Mouse (Mus musculus): ENCODE measurements around the gene Vstm4. TPM values are rescaled to one million over a fixed set of nuclear protein-coding genes. Genes with fewer than 3 reads are reported as not detected.

Vstm4 gene
- total and polyA plus RNA-seq, 3 experiments: not detected

DNA sequence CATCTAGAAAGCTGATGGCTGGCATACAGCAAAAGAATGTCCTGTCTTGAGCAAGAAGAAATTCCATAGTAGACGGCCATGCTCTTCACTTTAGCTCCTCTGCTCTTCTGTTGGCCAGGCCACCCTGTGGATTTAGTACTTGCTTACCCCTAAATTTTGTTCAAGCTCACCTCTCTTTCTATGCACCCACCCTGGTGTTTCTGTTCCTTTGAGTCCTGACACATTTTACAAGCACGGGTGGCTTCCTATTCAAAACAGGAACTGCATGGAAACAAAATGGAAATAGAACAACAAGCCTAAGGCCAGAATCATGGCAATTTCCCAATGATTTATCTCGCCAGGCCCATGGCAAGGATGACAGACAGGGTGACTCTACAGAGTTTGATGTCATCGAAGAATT, 33.7 kb upstream of the Vstm4 start:
- Histone ChIP-seq H3K9me3 (replicated peaks; ENCODE audit: low read length) (no peaks in the 10 kb centered on the region), H3K27me3 (replicated peaks) (peaks cover 1% of the 10 kb centered on the region)
- dilution Hi-C loops (cut with MboI; ENCODE audit: extremely low pct_ligation_motif_present, extremely low pct_unique_long_range_greater_than_20kb, low sequenced_read_pairs): no loop called here

DNA sequence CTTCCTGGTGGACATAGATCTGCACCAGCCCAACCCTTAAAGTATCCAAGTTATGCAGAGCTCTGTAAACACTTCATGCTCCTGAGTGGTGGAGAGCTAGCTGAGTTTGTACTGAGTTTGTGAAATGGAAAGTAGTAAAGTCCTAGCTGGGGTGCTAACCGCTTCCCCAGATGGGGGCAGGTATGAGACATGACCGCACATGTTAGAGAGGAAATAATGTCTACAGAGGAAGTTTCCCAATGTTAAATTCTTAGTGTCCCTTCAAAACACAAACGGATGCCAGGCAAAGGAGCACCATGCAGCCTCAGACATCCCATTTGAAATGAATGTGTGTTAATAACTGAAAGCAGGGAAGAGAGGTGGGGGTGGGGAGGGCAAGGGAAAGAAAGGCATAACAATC, 32.7 kb upstream of the Vstm4 start:
- Histone ChIP-seq H3K79me2 (replicated peaks; ENCODE audit: control insufficient read depth, extremely low read depth, insufficient read depth, poor library complexity, severe bottlenecking) (no peaks in the 10 kb centered on the region), H3K4me1 (ENCODE audit: control insufficient read depth in 1 of 2, insufficient read depth in 2 of 2) (peaks cover 0 to 16% of the 10 kb centered on the region in 2 experiments; a peak in 2 of 4 replicates), H3K9ac (ENCODE audit: insufficient read depth, low read depth) (no peak overlapping the region), H3K36me3 (replicated peaks in 1 of 2; ENCODE audit: control insufficient read depth in 1 of 2, insufficient read depth in 1 of 2, low read length in 1 of 2) (no peaks in the 10 kb centered on the region), H3K27me3 (replicated peaks) (peaks cover 1% of the 10 kb centered on the region), H3K4me3 (replicated peaks in 1 of 3; ENCODE audit: low read depth in 2 of 3, low read length in 2 of 3, poor library complexity in 1 of 3) (no peak overlapping the region), H3K9me3 (replicated peaks; ENCODE audit: low read length) (no peaks in the 10 kb centered on the region), H3K4me2 (ENCODE audit: insufficient read depth, low read depth, poor library complexity, severe bottlenecking) (no peak overlapping the region), H3K27ac (ENCODE audit: insufficient read depth, low read depth) (no peak overlapping the region)
- dilution Hi-C loops (cut with MboI; ENCODE audit: extremely low pct_ligation_motif_present, extremely low pct_unique_long_range_greater_than_20kb, low sequenced_read_pairs) (no loop called here), in situ Hi-C loops (cut with MboI; ENCODE audit: low pct_ligation_motif_present, low pct_unique_long_range_greater_than_20kb, low sequenced_read_pairs) (loop anchor here (25.0 kb wide), 1 partner anchor 212 kb away; no protein-coding TSS in a partner anchor)
- TF ChIP-seq ZC3H11A (IDR thresholded peaks at IDR 0.05; ENCODE audit: low read depth, low read length): no peak
- no peak for TF ChIP-seq UBTF (IDR thresholded peaks at IDR 0.05; ENCODE audit: low read depth, low read length)
- TF ChIP-seq SMC3 (IDR thresholded peaks at IDR 0.05; ENCODE audit: low read depth, low read length): no peak
- TF ChIP-seq ZMIZ1 (IDR thresholded peaks at IDR 0.05; ENCODE audit: low read depth, low read length): no peak
- no peak for TF ChIP-seq E2F4 (IDR thresholded peaks at IDR 0.05; ENCODE audit: insufficient replicate concordance, low read depth, low read length)
- TF ChIP-seq RAD21 (IDR thresholded peaks at IDR 0.05; ENCODE audit: low read depth, low read length): no peak
- DNase-seq (ENCODE audit: extremely low read depth): no peak

More for the DNA sequence above, 33.7 kb upstream of the Vstm4 start:
- no peak overlapping the region for H3K9ac ChIP-seq (ENCODE audit: insufficient read depth, low read depth)
- peaks cover 0 to 16% of the 10 kb centered on the region in 2 experiments; a peak in 2 of 4 replicates for H3K4me1 ChIP-seq (ENCODE audit: control insufficient read depth in 1 of 2, insufficient read depth in 2 of 2)
- H3K4me2 ChIP-seq (ENCODE audit: insufficient read depth, low read depth, poor library complexity, severe bottlenecking): no peak overlapping the region
- H3K27ac ChIP-seq (ENCODE audit: insufficient read depth, low read depth): no peak overlapping the region
- H3K36me3 ChIP-seq (replicated peaks in 1 of 2; ENCODE audit: control insufficient read depth in 1 of 2, insufficient read depth in 1 of 2, low read length in 1 of 2): no peaks in the 10 kb centered on the region
- H3K79me2 ChIP-seq (replicated peaks; ENCODE audit: control insufficient read depth, extremely low read depth, insufficient read depth, poor library complexity, severe bottlenecking): no peaks in the 10 kb centered on the region
- TF ChIP-seq POLR2AphosphoS2 (IDR thresholded peaks at IDR 0.05; ENCODE audit: low read depth, low read length) (no peak), RCOR1 (conservative IDR thresholded peaks at IDR 0.05; ENCODE audit: low read depth, low read length) (no peak), ZKSCAN1 (IDR thresholded peaks at IDR 0.05; ENCODE audit: borderline replicate concordance, low read depth, low read length) (no peak), RAD21 (IDR thresholded peaks at IDR 0.05; ENCODE audit: low read depth, low read length) (no peak), ZNF384 (IDR thresholded peaks at IDR 0.05; ENCODE audit: low read depth, low read length) (no peak), EP300 (IDR thresholded peaks at IDR 0.05; ENCODE audit: low read length) (no peak), CHD1 (IDR thresholded peaks at IDR 0.05; ENCODE audit: low read depth, low read length) (no peak), NRF1 (IDR thresholded peaks at IDR 0.05; ENCODE audit: low read depth, low read length) (no peak), GABPA (IDR thresholded peaks at IDR 0.05; ENCODE audit: insufficient replicate concordance, low read depth, low read length) (no peak), IRF4 (IDR thresholded peaks at IDR 0.05; ENCODE audit: low read depth, low read length) (no peak), E2F4 (IDR thresholded peaks at IDR 0.05; ENCODE audit: insufficient replicate concordance, low read depth, low read length) (no peak), KAT2A (IDR thresholded peaks at IDR 0.05; ENCODE audit: insufficient replicate concordance, low read length) (no peak), ZMIZ1 (IDR thresholded peaks at IDR 0.05; ENCODE audit: low read depth, low read length) (no peak), MXI1 (IDR thresholded peaks at IDR 0.05; ENCODE audit: low read depth, low read length) (no peak)
- H3K4me3 ChIP-seq (replicated peaks in 1 of 3; ENCODE audit: low read depth in 2 of 3, low read length in 2 of 3, poor library complexity in 1 of 3): no peak overlapping the region
- DNase-seq (ENCODE audit: extremely low read depth): no peak
- in situ Hi-C loops (cut with MboI; ENCODE audit: low pct_ligation_motif_present, low pct_unique_long_range_greater_than_20kb, low sequenced_read_pairs): loop anchor here (25.0 kb wide), 1 partner anchor 211 kb away; no protein-coding TSS in a partner anchor

All from CH12.LX (cell line).